Mouse (Mus musculus) right cerebral cortex, postnatal 14 days (tissue): ENCODE results near the gene Kdelc1.

Experiments used
- DNase-seq: peaks from one replicate; pipeline ENCODE4 v3.0.0; 2022

The Kdelc1 gene

DNA sequence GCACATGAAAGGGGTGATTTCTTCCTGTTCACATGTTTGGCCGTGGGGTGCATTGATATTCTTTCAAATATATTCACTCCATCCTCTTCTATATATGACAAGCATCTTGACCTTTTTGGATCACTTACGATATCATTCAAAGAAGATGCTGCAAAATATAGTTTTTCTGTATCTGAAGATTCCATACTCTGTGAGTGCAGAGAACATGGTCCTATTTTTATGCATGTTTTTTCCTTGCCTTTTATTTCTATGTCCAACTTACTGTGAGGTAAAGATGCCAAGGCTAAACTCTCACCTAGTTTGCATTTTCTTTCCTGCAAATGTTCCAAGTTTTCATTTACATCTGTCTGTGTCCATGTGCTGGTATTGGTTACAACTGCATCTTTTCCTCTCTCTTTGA lies 56.8 kb downstream of the Kdelc1 start, which contains the start of gene Gm8251:
Gene Gm8251, minus strand, starts transcription at position 101 of the 400 bp plus-strand sequence.
- no peak for DNase-seq

DNA sequence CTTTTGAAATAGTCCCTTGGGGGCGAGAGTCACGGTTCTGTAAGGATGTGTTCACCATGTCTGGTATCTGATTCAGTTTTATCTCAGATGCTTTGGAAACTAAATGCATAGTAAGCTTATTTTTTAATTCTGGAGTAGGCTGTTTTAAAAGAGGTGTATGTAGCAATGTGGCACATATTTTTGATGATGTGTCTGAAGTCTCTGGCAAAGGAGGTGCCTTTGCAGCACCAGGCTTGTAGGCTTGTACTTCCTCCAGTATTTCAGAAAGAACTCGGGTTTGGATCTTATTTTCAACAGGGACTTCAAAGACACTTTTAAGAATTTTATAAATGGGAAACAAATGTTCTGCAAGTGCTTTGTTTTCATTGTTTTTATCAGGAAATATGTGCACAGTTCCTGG lies 60.8 kb downstream of the Kdelc1 start:
- no peak for DNase-seq
